Mouse (Mus musculus): Measurements from ENCODE around the gene Cd8a. TPM values are rescaled to one million over a fixed set of nuclear protein-coding genes. Genes with fewer than 3 reads are reported as not detected.

Cd8a gene
- polyA plus RNA-seq, 1 experiment from 2014 or later = 0.07 TPM

GRCm38 (mm10) chr6:71396016-71396415, 22.8 kb downstream of the Cd8a start:
- no peak overlapping the region for H3K4me3 ChIP-seq (ENCODE audit: inconsistent target)
- 100% methylated on average over 1 of the region's 1 CpGs for WGBS (ENCODE audit: missing documents)
- H3K79me2 ChIP-seq (ENCODE audit: inconsistent target) = no peaks in the 10 kb centered on the region
- peaks cover 68% of the 10 kb centered on the region for H3K36me3 ChIP-seq (ENCODE audit: inconsistent target)
- no peak overlapping the region for H3K27ac ChIP-seq

GRCm38 (mm10) chr6:71396761-71397160, 23.5 kb downstream of the Cd8a start:
- H3K36me3 ChIP-seq (ENCODE audit: inconsistent target) = peaks cover 60% of the 10 kb centered on the region
- no peak overlapping the region for H3K4me3 ChIP-seq (ENCODE audit: inconsistent target)
- no peak overlapping the region for H3K27ac ChIP-seq
- 93% methylated on average over 6 of the region's 6 CpGs for WGBS (ENCODE audit: missing documents)
- no peaks in the 10 kb centered on the region for H3K79me2 ChIP-seq (ENCODE audit: inconsistent target)

- H3K4me3 ChIP-seq (ENCODE audit: inconsistent target) = no peak overlapping the region
- peaks cover 44% of the 10 kb centered on the region for H3K36me3 ChIP-seq (ENCODE audit: inconsistent target)
- H3K27ac ChIP-seq = no peak overlapping the region
- no peaks in the 10 kb centered on the region for H3K79me2 ChIP-seq (ENCODE audit: inconsistent target)
- 80% methylated on average over 4 of the region's 4 CpGs for WGBS (ENCODE audit: missing documents)
Observed at GRCm38 (mm10) chr6:71398829-71399609, 25.8 kb downstream of the Cd8a start.

- WGBS (ENCODE audit: missing documents) = 95% methylated on average over 4 of the region's 4 CpGs
Observed at GRCm38 (mm10) chr6:71414624-71415023, 41.4 kb downstream of the Cd8a start.

DNA sequence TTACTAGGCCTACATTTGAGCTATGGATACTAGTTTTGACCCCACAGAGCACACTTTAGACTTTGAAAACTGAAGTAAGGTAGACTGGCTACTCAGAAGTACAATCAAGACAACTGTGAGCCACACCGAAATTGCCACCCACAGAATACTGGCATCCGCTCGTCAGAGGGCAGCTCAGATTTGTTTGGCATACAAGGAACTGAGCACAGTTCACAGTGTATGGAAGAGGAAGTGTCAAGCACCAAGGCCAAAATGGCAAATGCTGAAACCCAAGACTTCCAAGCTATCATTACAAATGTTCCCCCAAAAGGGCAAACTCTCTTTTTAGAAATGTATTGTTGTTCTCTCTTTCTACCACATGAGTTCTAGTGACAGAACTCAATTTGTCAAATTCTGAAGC, 42.2 kb downstream of the Cd8a start:
- H3K27ac ChIP-seq = no peak overlapping the region

More at GRCm38 (mm10) chr6:71414624-71415023, 41.4 kb downstream of the Cd8a start:
- H3K79me2 ChIP-seq (ENCODE audit: inconsistent target) = peaks cover 19% of the 10 kb centered on the region; the same call in 1 of the 2 replicates
- no peak overlapping the region for H3K27ac ChIP-seq
- peaks cover 19% of the 10 kb centered on the region for H3K36me3 ChIP-seq (ENCODE audit: inconsistent target)
- H3K4me3 ChIP-seq (ENCODE audit: inconsistent target) = no peak overlapping the region

DNA sequence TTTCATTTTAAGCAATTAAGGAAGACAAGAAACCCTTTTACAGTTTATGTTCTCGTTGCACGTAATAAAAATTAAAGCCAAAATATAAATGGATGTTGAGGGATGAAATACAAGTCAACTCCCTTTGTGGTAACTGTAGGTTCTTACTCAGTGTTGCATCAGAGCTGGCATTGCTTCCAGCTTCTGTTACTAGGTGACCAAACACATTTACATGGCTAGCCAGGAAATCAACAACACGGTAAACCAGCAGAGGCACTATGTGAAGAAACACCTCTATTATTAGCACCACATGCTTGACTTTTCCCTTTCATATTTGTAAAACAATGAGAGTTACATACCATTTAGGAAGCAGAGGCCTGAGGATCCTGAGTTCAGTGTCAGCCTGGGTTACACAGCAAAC, 45.6 kb downstream of the Cd8a start:
- peaks cover 45% of the 10 kb centered on the region; the same call in 1 of the 2 replicates for H3K79me2 ChIP-seq (ENCODE audit: inconsistent target)
- no peak overlapping the region for H3K27ac ChIP-seq
- peaks cover 4% of the 10 kb centered on the region; the same call in 1 of the 2 replicates for H3K36me3 ChIP-seq (ENCODE audit: inconsistent target)
- no peak overlapping the region for H3K4me3 ChIP-seq (ENCODE audit: inconsistent target)
- 46% methylated on average over 3 of the region's 3 CpGs for WGBS (ENCODE audit: missing documents)

More for the DNA sequence above, 42.2 kb downstream of the Cd8a start:
- 73% methylated on average over 3 of the region's 3 CpGs for WGBS (ENCODE audit: missing documents)
- Histone ChIP-seq H3K4me3 (ENCODE audit: inconsistent target) (no peak overlapping the region), H3K79me2 (ENCODE audit: inconsistent target) (peaks cover 27% of the 10 kb centered on the region; the same call in 1 of the 2 replicates), H3K36me3 (ENCODE audit: inconsistent target) (peaks cover 19% of the 10 kb centered on the region)

- 92% methylated on average over 6 of the region's 6 CpGs for WGBS (ENCODE audit: missing documents)
- Histone ChIP-seq H3K36me3 (ENCODE audit: inconsistent target) (no peaks in the 10 kb centered on the region; the same call in 1 of the 2 replicates), H3K27ac (no peak overlapping the region), H3K79me2 (ENCODE audit: inconsistent target) (peaks cover 45% of the 10 kb centered on the region; the same call in 1 of the 2 replicates), H3K4me3 (ENCODE audit: inconsistent target) (no peak overlapping the region)
Observed at GRCm38 (mm10) chr6:71420848-71421247, 47.6 kb downstream of the Cd8a start.

- H3K27ac ChIP-seq = no peak overlapping the region
- H3K79me2 ChIP-seq (ENCODE audit: inconsistent target) = peaks cover 41% of the 10 kb centered on the region; the same call in 1 of the 2 replicates
- 96% methylated on average over 3 of the region's 3 CpGs for WGBS (ENCODE audit: missing documents)
- H3K4me3 ChIP-seq (ENCODE audit: inconsistent target) = no peak overlapping the region
- H3K36me3 ChIP-seq (ENCODE audit: inconsistent target) = peaks cover 11% of the 10 kb centered on the region; the same call in 1 of the 2 replicates
Observed at GRCm38 (mm10) chr6:71422162-71422561, 48.9 kb downstream of the Cd8a start.

DNA sequence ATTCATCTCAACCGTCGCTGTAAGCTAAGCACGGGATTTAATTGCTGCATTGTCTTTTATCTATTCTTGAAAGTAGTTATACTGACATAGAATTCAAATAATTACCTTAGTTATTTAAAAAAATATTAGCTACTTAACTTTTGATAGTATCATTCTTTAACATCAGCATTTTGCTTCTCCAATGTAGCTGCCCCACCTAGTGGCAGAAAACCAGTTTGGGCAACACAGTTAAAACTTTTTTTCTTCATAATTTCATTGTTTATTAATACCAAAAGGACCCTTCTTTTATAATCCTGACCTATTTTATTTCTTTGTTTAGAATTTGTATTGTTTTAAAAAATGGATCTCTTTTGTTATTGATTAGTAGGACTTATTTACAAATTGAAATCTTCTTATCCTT, 49.9 kb downstream of the Cd8a start:
- 90% methylated on average over 3 of the region's 3 CpGs for WGBS (ENCODE audit: missing documents)
- Histone ChIP-seq H3K4me3 (ENCODE audit: inconsistent target) (no peak overlapping the region), H3K79me2 (ENCODE audit: inconsistent target) (peaks cover 38% of the 10 kb centered on the region; the same call in 1 of the 2 replicates), H3K36me3 (ENCODE audit: inconsistent target) (peaks cover 20% of the 10 kb centered on the region; the same call in 1 of the 2 replicates), H3K27ac (no peak overlapping the region)

DNA sequence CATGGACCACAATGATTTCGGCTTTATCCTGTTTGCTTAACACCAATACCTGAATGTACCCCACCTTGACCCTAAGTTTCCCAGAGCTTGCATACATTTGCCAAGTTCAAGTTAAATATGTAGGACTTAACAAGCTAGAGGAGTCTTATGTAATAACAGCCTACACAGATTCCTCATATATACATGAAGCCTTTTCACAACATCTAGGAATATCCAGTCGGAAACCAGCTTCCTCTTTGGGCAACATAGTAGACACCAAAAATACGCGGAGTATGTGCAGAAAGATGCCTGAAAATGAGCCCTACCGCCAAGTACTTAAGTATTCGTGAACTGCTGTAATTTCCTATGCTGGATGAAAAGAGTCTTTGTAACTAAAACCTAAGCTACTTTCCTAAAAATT, 52.5 kb downstream of the Cd8a start:
- Histone ChIP-seq H3K27ac (no peak overlapping the region), H3K4me3 (ENCODE audit: inconsistent target) (no peak overlapping the region), H3K36me3 (ENCODE audit: inconsistent target) (peaks cover 21% of the 10 kb centered on the region; the same call in 1 of the 2 replicates), H3K79me2 (ENCODE audit: inconsistent target) (peaks cover 36% of the 10 kb centered on the region)
- 89% methylated on average over 6 of the region's 6 CpGs for WGBS (ENCODE audit: missing documents)

- Histone ChIP-seq H3K79me2 (ENCODE audit: inconsistent target) (peaks cover 45% of the 10 kb centered on the region), H3K27ac (no peak overlapping the region), H3K36me3 (ENCODE audit: inconsistent target) (peaks cover 21% of the 10 kb centered on the region; the same call in 1 of the 2 replicates), H3K4me3 (ENCODE audit: inconsistent target) (no peak overlapping the region)
- 98% methylated on average over 4 of the region's 4 CpGs for WGBS (ENCODE audit: missing documents)
Observed at GRCm38 (mm10) chr6:71427996-71428725, 54.9 kb downstream of the Cd8a start.

Other genes starting within 250 kb of the Cd8a start
- gene Thnsl2, start 229.0 kb upstream of the Cd8a start, polyA plus RNA-seq (2018) = 0.36 to 0.61 TPM (median 0.42 TPM) in 3 replicates
- gene Fabp1, start 173.6 kb upstream of the Cd8a start, polyA plus RNA-seq (2018) = not detected in 3 replicates
- 102 to 223 TPM (median 117 TPM) in 3 replicates for gene Krcc1, start 101.8 kb upstream of the Cd8a start, polyA plus RNA-seq (2018)
- gene Smyd1, start 51.2 kb upstream of the Cd8a start, polyA plus RNA-seq (2018) = not detected in 3 replicates
- gene Cd8b1, start 50.6 kb upstream of the Cd8a start, polyA plus RNA-seq (2018) = 0.16 TPM in 1 of 3 replicates, not detected in the others
- gene Rmnd5a, start 67.2 kb downstream of the Cd8a start, polyA plus RNA-seq (2018) = 23.9 to 46.7 TPM (median 39.1 TPM) in 3 replicates
- 26.5 to 29.9 TPM (median 26.5 TPM) in 3 replicates for gene Rnf103, start 120.5 kb downstream of the Cd8a start, polyA plus RNA-seq (2018)
- 114 to 245 TPM (median 121 TPM) in 3 replicates for gene Chmp3, start 170.4 kb downstream of the Cd8a start, polyA plus RNA-seq (2018)

All from macrophage (primary cell).